Mouse (Mus musculus) ES-E14 (cell line): ENCODE data around the gene Poc1a. TPM values are rescaled to one million over a fixed set of nuclear protein-coding genes. Genes with fewer than 3 reads are reported as not detected.

Experiments
- DNase-seq: peaks from one replicate; pipeline ENCODE4 v3.0.0-alpha.2; 2013; ENCODE audit warnings: low read depth, low spot score
- H3K27ac ChIP-seq: 2 replicates; pipeline ENCODE4 v1.5.1; 2012; ENCODE audit warnings: low read depth, mild to moderate bottlenecking, low read length, moderate library complexity, mixed read lengths; ENCODE audit not compliant: poor library complexity, insufficient read depth, severe bottlenecking
- H3K36me3 ChIP-seq: 2 replicates; pipeline ENCODE4 v1.6.1; 2012; ENCODE audit warnings: mild to moderate bottlenecking, low read length, moderate library complexity, mixed read lengths; ENCODE audit not compliant: control insufficient read depth, poor library complexity, insufficient read depth, severe bottlenecking
- H3K4me1 ChIP-seq, 2 experiments: fragments of 150-350 bp in 1 of 2; sonication (generic) in 1 of 2; 2 replicates each; pipeline ENCODE4 v1.6.1; 2012; ENCODE audit warnings: low read length in 2 of 2, mild to moderate bottlenecking in 1 of 2, mixed read lengths in 1 of 2; ENCODE audit not compliant: control insufficient read depth in 2 of 2, insufficient read depth in 2 of 2, poor library complexity in 1 of 2
- H3K4me3 ChIP-seq, 2 experiments: fragments of 150-350 bp in 1 of 2; sonication (generic) in 1 of 2; 2 replicates each; pipeline ENCODE4 v1.5.1; 2012; ENCODE audit warnings: low read length in 2 of 2, low read depth in 1 of 2, mild to moderate bottlenecking in 1 of 2, mixed read lengths in 1 of 2; ENCODE audit not compliant: insufficient read depth in 1 of 2, poor library complexity in 1 of 2, severe bottlenecking in 1 of 2
- H3K9ac ChIP-seq: 2 replicates; pipeline ENCODE4 v1.6.1; 2012; ENCODE audit warnings: low read depth, mild to moderate bottlenecking, low read length, mixed read lengths; ENCODE audit not compliant: poor library complexity, insufficient read depth, severe bottlenecking
- H3K9me3 ChIP-seq: fragments of 150-350 bp; sonication (generic); 2 replicates; pipeline ENCODE4 v1.6.1; 2012; ENCODE audit warnings: low read depth, mild to moderate bottlenecking, low read length; ENCODE audit not compliant: control insufficient read depth, insufficient read depth
- CHD2 ChIP-seq: IDR thresholded peaks from 2 replicates; pipeline ENCODE4 v1.6.1; 2014; ENCODE audit warnings: mild to moderate bottlenecking, low read depth, low read length, inconsistent platforms
- HCFC1 ChIP-seq: IDR thresholded peaks from 2 replicates; pipeline ENCODE4 v1.6.1; 2012; ENCODE audit warnings: low read length, inconsistent platforms, borderline replicate concordance; ENCODE audit not compliant: insufficient read depth
- MAFK ChIP-seq: IDR thresholded peaks from 2 replicates; pipeline ENCODE4 v1.6.1; 2014; ENCODE audit warnings: mild to moderate bottlenecking, low read depth, low read length, inconsistent platforms; ENCODE audit not compliant: insufficient read depth
- ZC3H11A ChIP-seq: IDR thresholded peaks from 2 replicates; pipeline ENCODE4 v1.6.1; 2012; ENCODE audit warnings: low read depth, mild to moderate bottlenecking, inconsistent platforms, low read length, borderline replicate concordance
- ZNF384 ChIP-seq: IDR thresholded peaks from 2 replicates; pipeline ENCODE4 v1.6.1; 2012; ENCODE audit warnings: low read depth, low read length, inconsistent platforms
- in situ Hi-C, 2 experiments: fragments of 600-800 bp; cut with MboI; formaldehyde crosslinking; loops; one replicate each; pipeline ENCODE4 v1.15.1; 2025; ENCODE audit warnings: low sequenced_read_pairs in 2 of 2, inconsistent platforms in 1 of 2; ENCODE audit not compliant: unreplicated experiment in 2 of 2
- total RNA-seq: library from RNA; depleted of rRNA; stranded (reverse); fragments of 300-350 nt; gene quantifications from 2 replicates; pipeline ENCODE4 v1.2.3, GENCODE M21; 2012

Gene Poc1a
- total RNA-seq, 1 experiment, result 21.2 TPM

DNA sequence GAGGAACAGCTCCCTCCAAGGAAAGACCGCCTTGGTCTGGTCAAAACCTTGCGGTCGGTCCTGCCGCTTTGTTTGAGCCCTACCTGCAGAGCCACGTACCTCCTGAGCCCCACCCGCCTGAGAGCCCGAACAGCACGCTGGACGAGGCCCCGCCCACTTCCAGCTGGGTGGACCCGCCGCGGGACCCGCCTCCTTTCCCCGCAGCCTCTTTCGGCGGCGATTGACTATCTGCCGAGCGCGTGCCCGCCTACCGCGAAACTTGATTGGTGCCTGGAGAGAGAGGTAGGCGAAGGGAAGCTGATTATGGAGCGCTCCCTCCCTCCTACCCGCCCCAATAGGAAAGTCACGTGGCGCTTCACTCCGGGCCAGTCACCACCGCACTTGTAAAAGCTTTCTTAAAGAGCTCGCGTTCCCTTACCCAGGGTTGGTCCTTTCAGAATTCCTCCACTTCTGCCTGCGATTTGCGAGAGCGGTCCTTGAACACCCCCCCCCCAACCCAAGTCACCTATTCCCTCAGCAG lies 86.8 kb downstream of the Poc1a start:
- peak overlapping the region; percentile 57; the same call in 1 of the 2 replicates for H3K27ac ChIP-seq
- H3K36me3 ChIP-seq, result peaks cover 15% of the 10 kb centered on the region; the same call in 1 of the 2 replicates
- TF ChIP-seq HCFC1 (no peak), MAFK (no peak), ZC3H11A (no peak)
- DNase-seq, result peak; percentile 95
- H3K9me3 ChIP-seq, result no peaks in the 10 kb centered on the region
- in situ Hi-C loops, result no loop called here
- peaks cover 0 to 8% of the 10 kb centered on the region in 2 experiments; a peak in 2 of 4 replicates for H3K4me1 ChIP-seq
- H3K9ac ChIP-seq, result peak overlapping the region; percentile 69
- H3K4me3 ChIP-seq, result peak overlapping the region; percentile 65 to 78

DNA sequence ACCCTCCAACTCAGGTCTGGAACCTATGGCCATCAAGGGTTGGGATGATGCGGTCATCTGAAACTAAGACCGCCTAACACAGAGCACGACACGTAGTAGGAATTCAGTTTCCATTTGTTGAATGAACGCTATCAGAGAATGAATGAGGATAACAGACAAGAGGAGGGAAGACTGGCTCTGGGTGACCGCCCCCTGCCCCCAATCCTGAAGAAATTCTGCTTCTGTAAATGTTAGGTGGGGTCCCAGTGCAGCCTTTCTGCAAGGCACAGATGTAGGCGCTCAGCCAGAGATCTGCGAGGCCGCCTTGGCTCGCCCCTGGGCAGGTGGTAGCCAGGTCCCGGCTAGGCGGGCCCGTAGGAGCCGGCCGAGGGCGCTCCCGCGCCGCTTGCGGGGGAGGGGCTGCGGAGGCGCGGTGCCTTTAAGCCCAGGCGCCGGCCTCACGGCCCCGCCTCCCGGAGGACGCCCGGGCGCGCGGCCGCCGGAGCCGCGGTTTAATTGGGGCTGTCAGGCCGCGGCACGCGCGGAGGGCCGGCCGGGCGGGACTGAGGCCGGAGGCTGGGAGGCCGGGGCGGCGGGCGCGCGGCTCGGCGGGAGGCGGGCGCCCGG lies 87.4 kb downstream of the Poc1a start, which contains the start of gene Dusp7:
Gene Dusp7 (plus strand): TSS at position 521 of the 606 bp plus-strand sequence.
- H3K4me1 ChIP-seq, result peaks cover 0 to 8% of the 10 kb centered on the region in 2 experiments; a peak in 2 of 4 replicates
- in situ Hi-C loops, result no loop called here
- TF ChIP-seq CHD2 (no peak), MAFK (no peak), ZNF384 (no peak), HCFC1 (no peak), ZC3H11A (no peak)
- H3K27ac ChIP-seq, result peak within 1 kb of the TSS; percentile 57; the same call in 1 of the 2 replicates
- peak within 1 kb of the TSS; percentile 75 for H3K9ac ChIP-seq
- no peak for DNase-seq
- peak within 1 kb of the TSS; percentile 65 to 78 for H3K4me3 ChIP-seq
- H3K36me3 ChIP-seq, result peaks cover 19% of the 10 kb centered on the region; the same call in 1 of the 2 replicates
- H3K9me3 ChIP-seq, result no peaks in the 10 kb centered on the region

DNA sequence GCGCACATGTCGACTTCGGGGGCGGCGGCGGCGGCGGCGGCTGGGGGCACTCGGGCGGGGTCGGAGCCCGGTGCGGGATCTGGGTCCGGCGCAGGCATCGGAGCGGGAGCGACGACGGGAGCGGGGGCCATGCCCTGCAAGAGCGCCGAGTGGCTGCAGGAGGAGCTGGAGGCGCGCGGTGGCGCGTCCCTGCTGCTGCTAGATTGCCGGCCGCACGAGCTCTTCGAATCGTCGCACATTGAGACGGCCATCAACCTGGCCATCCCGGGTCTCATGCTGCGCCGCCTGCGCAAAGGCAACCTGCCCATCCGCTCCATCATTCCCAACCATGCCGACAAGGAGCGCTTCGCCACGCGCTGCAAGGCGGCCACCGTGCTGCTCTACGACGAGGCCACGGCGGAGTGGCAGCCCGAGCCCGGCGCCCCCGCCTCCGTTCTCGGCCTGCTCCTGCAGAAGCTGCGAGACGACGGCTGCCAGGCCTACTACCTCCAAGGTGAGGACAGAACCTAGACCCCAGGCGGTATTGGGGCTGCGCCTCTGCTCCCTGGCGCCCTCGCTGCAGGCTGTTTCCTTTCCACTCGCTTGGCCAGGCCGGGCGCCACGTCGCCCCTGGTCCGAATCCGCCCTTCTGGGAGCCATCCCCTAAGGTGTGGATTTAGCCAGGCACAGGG lies 88.1 kb downstream of the Poc1a start:
- peaks cover 26% of the 10 kb centered on the region for H3K36me3 ChIP-seq
- peaks cover 0 to 8% of the 10 kb centered on the region in 2 experiments; a peak in 2 of 4 replicates for H3K4me1 ChIP-seq
- no peak for TF ChIP-seq ZNF384
- no peak for TF ChIP-seq MAFK
- TF ChIP-seq CHD2, result no peak
- TF ChIP-seq ZC3H11A, result no peak
- TF ChIP-seq HCFC1, result no peak
- no peaks in the 10 kb centered on the region for H3K9me3 ChIP-seq
- H3K4me3 ChIP-seq, result peak overlapping the region; percentile 65 to 78
- no peak overlapping the region for H3K27ac ChIP-seq
- no peak for DNase-seq
- in situ Hi-C loops, result no loop called here
- peak overlapping the region; percentile 75 for H3K9ac ChIP-seq

DNA sequence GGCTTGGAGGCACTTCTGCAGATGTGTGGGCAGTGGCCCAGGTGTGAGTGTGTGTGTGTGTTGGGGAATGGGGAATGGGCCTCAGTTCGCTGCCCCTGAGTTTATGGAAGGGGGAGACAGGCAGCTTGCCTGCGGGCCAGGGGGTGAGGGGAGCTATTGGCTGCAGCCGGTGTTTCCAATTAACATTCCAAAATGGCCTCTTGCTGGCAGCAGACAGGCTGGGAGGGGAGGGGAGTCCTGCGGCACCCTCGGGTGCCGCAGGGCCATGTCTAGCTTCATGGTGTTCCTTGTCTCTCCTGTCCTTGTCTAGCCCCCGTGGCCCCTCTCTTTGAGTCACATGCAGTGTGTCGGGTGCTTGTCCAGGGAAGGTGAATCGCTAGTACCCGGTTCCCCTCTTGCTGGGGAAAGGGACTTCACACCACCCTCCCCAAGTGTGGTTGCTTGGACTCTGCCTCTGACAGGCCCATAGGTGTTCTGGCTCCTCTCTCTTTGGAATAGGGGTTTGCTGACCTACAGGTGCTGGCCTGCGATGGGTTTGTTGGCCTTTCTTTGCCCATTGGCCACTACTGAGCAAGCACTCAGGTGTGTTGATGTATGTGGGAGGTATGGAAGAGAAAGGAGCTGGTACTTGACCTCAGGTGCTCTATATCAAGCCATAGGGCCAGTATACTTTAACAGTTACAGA lies 89.1 kb downstream of the Poc1a start:
- in situ Hi-C loops, result no loop called here
- DNase-seq, result no peak
- H3K9me3 ChIP-seq, result no peaks in the 10 kb centered on the region
- no peak overlapping the region for H3K27ac ChIP-seq
- H3K9ac ChIP-seq, result peak overlapping the region; percentile 75
- no peak for TF ChIP-seq HCFC1
- TF ChIP-seq ZC3H11A, result no peak
- peaks cover 0 to 8% of the 10 kb centered on the region in 2 experiments; a peak in 2 of 4 replicates for H3K4me1 ChIP-seq
- peak overlapping the region; percentile 65 to 78 for H3K4me3 ChIP-seq
- peaks cover 30% of the 10 kb centered on the region for H3K36me3 ChIP-seq
